Mouse (Mus musculus) v-Abl transformed pro-B cells (cell line): ENCODE measurements around the gene H2bfm.
"Not testable (repeated sequence)": the region's sequence is repeated elsewhere in the genome, so short reads cannot be mapped to it uniquely, and the experiment has no call there.

Experiments used
- in situ Hi-C, 2 experiments: fragments of 400-800 bp; cut with MboI; formaldehyde crosslinking; loops; one replicate each; pipeline ENCODE4 v1.15.1; 2025; ENCODE audit not compliant: unreplicated experiment in 2 of 2

The H2bfm gene

GRCm38 (mm10) chrX:136927031-136927430 lies at the start of gene H2bfm:
TSS of gene H2bfm (plus strand) at chrX:136927325.
- in situ Hi-C loops, result no loop called here

DNA sequence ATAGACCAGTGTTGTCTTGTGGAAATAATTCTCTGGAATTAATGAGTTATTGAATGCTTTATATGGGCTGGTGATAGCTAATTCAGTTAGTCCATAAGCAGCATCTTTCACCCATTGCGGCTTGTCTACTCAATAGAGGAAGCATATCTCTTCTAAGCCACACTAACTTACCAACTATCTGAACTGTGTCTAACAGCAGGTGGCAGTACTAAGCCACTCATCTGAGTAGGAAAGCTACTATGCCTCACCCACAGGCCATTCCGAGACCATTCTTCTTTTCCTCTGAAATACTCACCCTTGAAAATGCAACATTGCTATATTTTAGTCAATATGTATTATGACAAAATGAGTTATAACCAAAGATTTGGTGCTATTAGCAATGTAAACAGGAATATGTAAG lies 31.4 kb upstream of the H2bfm start:
- in situ Hi-C loops, result loop anchor here in 1 of 2 experiments (10.0 kb wide), 1 partner anchor 249 kb away; no protein-coding TSS in a partner anchor

GRCm38 (mm10) chrX:136904369-136904768 lies 22.8 kb upstream of the H2bfm start:
- in situ Hi-C loops, result loop anchor here in 1 of 2 experiments (5.0 to 10.0 kb wide), 2 partner anchors 113 to 240 kb away; no protein-coding TSS in a partner anchor

DNA sequence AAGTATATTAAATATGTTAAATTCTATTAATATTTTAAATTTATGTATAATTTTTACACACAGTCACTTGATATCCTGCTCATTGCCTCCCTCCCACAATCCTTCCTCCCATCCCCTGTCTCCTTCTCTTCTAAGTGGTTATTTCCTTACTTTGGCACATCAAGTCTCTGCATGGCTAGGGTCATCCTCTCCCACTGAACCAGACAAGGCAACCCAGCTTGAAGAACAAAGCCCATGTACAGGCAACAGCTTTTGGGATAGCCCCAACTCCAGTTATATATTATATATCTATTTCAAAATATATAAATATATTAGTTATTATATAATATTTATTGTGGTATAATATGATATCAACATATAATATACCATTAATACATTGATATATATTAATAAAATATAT lies 1.3 kb upstream of the H2bfm start:
- in situ Hi-C loops, result no loop called here

GRCm38 (mm10) chrX:136937985-136938384 lies 10.9 kb downstream of the H2bfm start:
- in situ Hi-C loops, result no loop called here

GRCm38 (mm10) chrX:136957583-136958279 lies 30.6 kb downstream of the H2bfm start:
- in situ Hi-C loops, result not testable (repeated sequence)

DNA sequence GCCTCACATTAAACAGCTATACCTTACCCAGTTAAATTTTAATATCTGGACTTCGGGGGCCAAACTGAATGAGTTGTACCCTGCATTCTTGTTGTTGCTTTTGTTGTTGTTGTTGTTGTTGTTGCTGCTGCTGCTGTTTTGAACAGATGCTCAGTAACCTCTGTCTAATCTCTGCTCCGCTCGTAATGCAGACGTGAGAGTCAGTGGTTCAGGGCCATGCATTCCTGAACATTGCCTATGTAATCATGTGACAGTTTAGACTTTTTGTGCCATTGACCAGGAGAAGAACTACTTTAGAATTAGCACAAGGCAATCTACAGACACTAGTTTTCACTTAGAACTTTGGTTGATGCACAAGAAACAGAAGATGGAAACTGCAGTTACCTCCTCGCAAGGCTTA lies 31.2 kb downstream of the H2bfm start:
- in situ Hi-C loops, result not testable (repeated sequence)

GRCm38 (mm10) chrX:136959688-136960087 lies 32.6 kb downstream of the H2bfm start:
- in situ Hi-C loops, result loop anchor here in 1 of 2 experiments (10.0 kb wide), 1 partner anchor 55 kb away; no protein-coding TSS in a partner anchor

DNA sequence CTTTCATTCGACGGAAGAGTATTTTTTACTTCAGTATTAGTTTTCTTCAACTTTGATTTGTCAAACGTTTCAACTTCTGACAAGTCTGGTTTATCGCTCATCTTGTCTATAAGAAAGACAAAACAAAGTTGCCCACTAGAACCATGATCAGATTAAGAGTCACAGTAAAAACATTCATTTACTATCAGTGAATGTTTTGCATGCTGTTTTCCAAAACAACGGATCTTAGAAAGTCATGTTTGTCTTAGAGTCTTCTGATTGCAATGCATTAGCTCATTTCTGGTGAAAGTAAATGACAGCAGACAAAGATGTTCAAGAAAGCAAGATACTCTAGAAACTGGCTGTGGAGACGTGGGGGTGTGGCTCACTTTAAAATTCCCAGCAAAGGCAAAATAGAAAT lies 48.3 kb downstream of the H2bfm start, which contains the start of gene Tmsb15b2:
Gene Tmsb15b2 (minus strand): TSS at position 101 of the 400 bp plus-strand sequence.
- in situ Hi-C loops, result loop anchor here in 1 of 2 experiments (5.0 kb wide), 1 partner anchor 42 kb away; no protein-coding TSS in a partner anchor

- in situ Hi-C loops, result loop anchor here in 1 of 2 experiments (5.0 kb wide), 1 partner anchor 41 kb away; no protein-coding TSS in a partner anchor
Observed at GRCm38 (mm10) chrX:136976424-136977084, 49.4 kb downstream of the H2bfm start, which contains the start of the genes Tmsb15l and Tmsb15b1. TSS of gene Tmsb15l (minus strand) at chrX:136976869. TSS of gene Tmsb15b1 (minus strand) at chrX:136976874.
